In the genomic region with DNA sequence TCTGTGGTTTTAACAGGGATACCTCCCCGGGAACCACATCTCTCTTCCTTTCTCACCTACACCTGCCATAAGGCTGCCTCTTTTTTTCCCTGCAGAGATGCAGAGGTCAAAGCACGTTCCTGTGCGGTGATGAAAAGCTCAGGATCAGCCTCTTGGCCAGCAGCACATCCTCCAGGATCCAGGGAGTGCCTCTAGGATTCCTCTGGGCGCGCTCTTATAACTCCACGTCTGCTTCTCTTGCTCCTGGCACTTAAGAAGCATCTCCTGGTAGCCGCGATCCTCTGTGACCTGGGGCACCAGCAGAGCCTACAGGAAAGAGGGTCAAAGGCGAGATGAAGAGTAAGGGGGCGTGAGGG, we compare ENCODE assay signal across 9 mouse cellular contexts. TPM values are rescaled to one million over a fixed set of nuclear protein-coding genes. Genes with fewer than 3 reads are reported as not detected.
A peak's percentile ranks its signal among the peaks of the same experiment; 100 is the strongest.
DNase-seq lines count a peak whose midpoint lies in the region; ATAC-seq and TF ChIP-seq lines count a peak whose summit lies in the region.
"Had no signal": no experiment of that assay in that cellular context is flagged by ENCODE, and none has a peak within 500 bp of the region (broad histone marks: within the 10 kb centered on the region; RNA-seq: fewer than 3 reads in every experiment).

No protein-coding gene starts in this region.

- H3K4me2 ChIP-seq in forebrain, embryonic 16.5 days (ENCODE audit: low read length): peak overlapping the region; percentile 95
- peak overlapping the region; percentile 54 for H3K4me2 ChIP-seq in liver, embryonic 15.5 days

- H3K27ac ChIP-seq in forebrain, embryonic 16.5 days (ENCODE audit: low read length): no peak overlapping the region
- no peak overlapping the region for H3K27ac ChIP-seq in liver, embryonic 15.5 days (replicated peaks)

- TF ChIP-seq CTCF in E14TG2a.4 (conservative IDR thresholded peaks at IDR 0.05; ENCODE audit: low read length): no peak

- DNase-seq in cerebellum, adult 8-10 months: peak; percentile 16
- DNase-seq in cerebellum, postnatal 25 days: no peak
- DNase-seq in urinary bladder, postnatal 36 days (ENCODE audit: low spot score in 2 of 2): no peak
- no peak for DNase-seq in ovary, postnatal 10 days (ENCODE audit: low spot score)

- 3% methylated on average over 10 of the region's 10 CpGs for WGBS in forebrain, embryonic 16.5 days
- 3% methylated on average over 10 of the region's 10 CpGs for WGBS in liver, embryonic 15.5 days (ENCODE audit: insufficient replicate concordance)

- H3K4me1 ChIP-seq in E14TG2a.4 (replicated peaks; ENCODE audit: low read depth, low read length): peaks cover 16% of the 10 kb centered on the region
- H3K4me1 ChIP-seq in forebrain, embryonic 16.5 days (replicated peaks; ENCODE audit: control insufficient read depth, insufficient read depth, low read length): peaks cover 10% of the 10 kb centered on the region
- H3K4me1 ChIP-seq in liver, embryonic 15.5 days (replicated peaks): no peaks in the 10 kb centered on the region

- no peak; the same call in 1 of the 2 replicates for ATAC-seq in forebrain, embryonic 16.5 days
- no peak for ATAC-seq in liver, embryonic 15.5 days (ENCODE audit: insufficient read depth)
- no peak for ATAC-seq in CD4-positive, CD25-positive, alpha-beta regulatory T cell, adult 4 months

- peaks cover 60% of the 10 kb centered on the region for H3K27me3 ChIP-seq in E14TG2a.4 (ENCODE audit: insufficient read depth, low read length)
- peaks cover 9% of the 10 kb centered on the region for H3K27me3 ChIP-seq in forebrain, embryonic 16.5 days (replicated peaks; ENCODE audit: control insufficient read depth, insufficient read depth, low read length)
- peaks cover 39% of the 10 kb centered on the region for H3K27me3 ChIP-seq in liver, embryonic 15.5 days

- H3K9me3 ChIP-seq in E14TG2a.4 (ENCODE audit: low read length): peaks cover 9% of the 10 kb centered on the region
- H3K9me3 ChIP-seq in forebrain, embryonic 16.5 days (ENCODE audit: control insufficient read depth, low read length): no peaks in the 10 kb centered on the region
- H3K9me3 ChIP-seq in liver, embryonic 15.5 days (replicated peaks): no peaks in the 10 kb centered on the region

- no peaks in the 10 kb centered on the region for H3K36me3 ChIP-seq in E14TG2a.4 (ENCODE audit: insufficient read depth, low read length)
- no peaks in the 10 kb centered on the region for H3K36me3 ChIP-seq in forebrain, embryonic 16.5 days (ENCODE audit: control insufficient read depth, insufficient read depth)
- no peaks in the 10 kb centered on the region for H3K36me3 ChIP-seq in liver, embryonic 15.5 days (replicated peaks)

- H3K9ac ChIP-seq in forebrain, embryonic 16.5 days (replicated peaks; ENCODE audit: low read depth, low read length): peak overlapping the region; percentile 66
- no peak overlapping the region for H3K9ac ChIP-seq in liver, embryonic 15.5 days

- peak overlapping the region; percentile 82 for H3K4me3 ChIP-seq in E14TG2a.4 (replicated peaks; ENCODE audit: low read length)
- peak overlapping the region; percentile 69 for H3K4me3 ChIP-seq in forebrain, embryonic 16.5 days (replicated peaks; ENCODE audit: low read length)
- H3K4me3 ChIP-seq in liver, embryonic 15.5 days (replicated peaks): peak overlapping the region; percentile 34

RNA-seq across cellular contexts. Expression of gene Lhfpl3, which starts 0.4 kb away (rescaled TPM):
- polyA plus RNA-seq in forebrain, embryonic 16.5 days (2015; fragmentation: Nextera tagmentation; extraction: Ambion mirVana): 11.1 and 14.7 TPM in 2 replicates
- 0.03 and 0.07 TPM in 2 replicates for polyA plus RNA-seq in liver, embryonic 15.5 days (2015; fragmentation: Nextera tagmentation; extraction: Ambion mirVana)
- under 1 TPM in 1 of 2 experiments, not detected in 1; 0.30 TPM for polyA plus RNA-seq in CD4-positive, CD25-positive, alpha-beta regulatory T cell, adult 4 months (2017; shearing (Covaris generic))
- polyA plus RNA-seq: C2C12 had no signal
